Mouse (Mus musculus) cerebellum, postnatal 10 days (tissue): ENCODE results near the gene 1520401A03Rik.

Experiments used
- DNase-seq, 2 experiments: peaks; one replicate each; pipeline ENCODE4 v3.0.0; 2021; ENCODE audit warnings: mixed read lengths in 2 of 2

1520401A03Rik gene

DNA sequence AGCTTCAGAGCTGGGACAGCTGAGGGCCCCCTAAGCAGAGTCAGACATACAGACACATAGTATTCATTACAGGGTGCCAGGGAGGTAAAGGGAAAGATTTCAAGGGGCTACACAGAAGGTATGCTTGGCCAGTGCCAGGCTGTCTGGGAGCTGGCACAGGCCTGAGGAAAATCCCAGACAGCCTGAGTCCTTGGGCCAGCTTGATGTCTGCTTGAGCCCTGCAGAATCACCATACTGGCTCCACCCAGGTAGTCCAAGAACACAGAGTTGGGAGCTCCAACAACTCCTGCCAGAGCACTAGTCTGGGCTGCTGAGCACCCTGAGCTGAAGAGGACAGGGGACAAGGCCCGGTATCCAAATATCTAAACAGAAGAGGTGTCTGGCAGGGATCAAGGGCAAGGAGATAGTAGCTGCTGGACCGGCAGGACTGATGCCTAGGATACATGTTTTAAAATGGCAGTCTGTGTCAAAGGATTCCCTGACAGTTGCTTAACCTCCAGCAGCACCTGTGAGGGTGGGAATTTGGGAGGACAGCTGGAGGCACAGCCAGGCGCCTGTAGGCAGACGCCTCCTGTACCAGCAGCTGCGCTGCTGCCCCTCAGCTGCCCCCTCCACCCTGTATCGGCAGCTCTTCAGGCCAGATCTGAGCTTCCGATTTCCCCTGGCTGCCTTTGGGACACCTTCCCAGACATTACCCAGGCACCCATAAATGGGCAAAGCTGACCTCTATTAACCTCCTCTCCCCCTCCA lies at the start of gene 1520401A03Rik:
Gene 1520401A03Rik (minus strand): TSS at position 408 of the 750 bp plus-strand sequence.
- no peak for DNase-seq

DNA sequence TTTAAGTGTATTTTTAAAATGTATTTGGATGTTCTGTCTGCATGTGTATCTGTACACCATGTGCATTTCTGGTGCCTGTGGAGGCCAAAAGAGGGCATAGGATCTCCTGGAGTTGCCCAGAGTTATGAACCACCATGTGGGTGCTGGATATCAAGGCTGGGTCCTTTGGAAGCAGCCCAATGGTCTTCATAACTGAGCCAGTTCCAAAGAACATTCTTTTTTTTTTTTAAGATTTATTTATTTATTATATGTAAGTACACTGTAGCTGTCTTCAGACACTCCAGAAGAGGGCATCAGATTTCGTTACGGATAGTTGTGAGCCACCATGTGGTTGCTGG lies 49.6 kb upstream of the 1520401A03Rik start:
- DNase-seq: peak in 1 of 2 experiments; percentile 35

DNA sequence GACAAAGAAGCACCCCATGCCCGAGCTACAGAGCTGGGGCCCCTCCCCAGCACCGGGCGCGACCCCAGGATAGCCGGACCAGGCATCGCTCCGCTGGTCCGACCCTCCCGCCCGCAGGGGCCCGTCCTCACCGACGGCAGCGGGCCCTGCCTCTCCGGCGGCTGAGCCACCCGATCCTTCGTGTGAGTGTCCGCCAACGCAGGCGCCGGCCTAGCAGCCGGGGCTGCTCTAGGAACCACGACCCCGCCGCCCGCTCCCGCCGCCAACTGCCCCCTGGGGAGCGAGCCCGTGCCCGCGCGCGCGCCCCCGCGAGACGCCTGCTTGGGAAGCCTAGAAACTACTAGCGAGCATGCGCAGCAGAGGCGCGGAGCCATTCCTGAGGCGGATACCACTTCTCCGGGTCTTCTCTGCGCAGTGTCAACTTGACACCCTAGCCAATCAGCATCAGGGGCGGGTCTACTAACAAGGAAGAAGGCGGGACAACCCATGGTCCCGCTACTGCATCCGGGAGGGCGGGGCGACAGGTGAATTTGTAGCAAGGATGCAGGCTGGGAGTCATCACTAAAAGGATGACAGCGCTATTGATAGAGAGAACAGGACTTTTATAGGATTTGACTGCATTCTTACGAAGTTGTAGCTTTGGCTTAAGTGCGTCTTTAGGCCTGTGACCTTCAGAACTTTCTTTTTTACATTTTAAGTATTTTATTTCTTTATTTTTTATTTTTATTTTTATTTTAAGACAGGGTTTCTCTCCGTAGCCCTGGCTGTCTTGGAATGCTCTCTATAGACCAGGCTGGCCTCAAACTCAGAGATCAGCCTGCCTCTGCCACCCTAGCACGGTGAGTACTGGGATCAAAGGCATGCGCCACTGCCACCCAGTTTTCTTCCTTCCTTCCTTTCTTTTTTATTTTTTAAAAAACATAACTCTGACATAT lies 49.0 kb upstream of the 1520401A03Rik start, which contains the start of gene Flywch1:
Gene Flywch1 (minus strand): TSS at position 319 of the 935 bp plus-strand sequence.
- peak; percentile 100 for DNase-seq

DNA sequence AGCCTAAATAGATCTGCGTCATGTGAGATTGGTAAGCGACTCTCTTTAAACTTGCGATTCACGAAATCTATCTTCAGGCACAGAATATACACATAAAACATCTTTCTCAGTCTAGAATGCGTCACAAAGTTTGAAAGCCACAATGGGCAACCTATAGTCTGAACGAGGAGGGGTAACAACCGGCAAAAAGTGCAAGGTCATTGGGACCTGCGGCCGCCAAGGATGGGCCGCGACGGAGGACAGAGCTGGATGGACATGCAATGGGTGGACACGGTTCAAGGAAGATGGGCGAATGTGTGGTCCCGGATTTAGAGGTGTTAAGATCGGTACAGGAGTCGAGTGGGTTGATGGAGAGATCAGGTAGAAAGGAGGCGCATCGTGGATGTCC lies 48.3 kb upstream of the 1520401A03Rik start:
- no peak for DNase-seq

DNA sequence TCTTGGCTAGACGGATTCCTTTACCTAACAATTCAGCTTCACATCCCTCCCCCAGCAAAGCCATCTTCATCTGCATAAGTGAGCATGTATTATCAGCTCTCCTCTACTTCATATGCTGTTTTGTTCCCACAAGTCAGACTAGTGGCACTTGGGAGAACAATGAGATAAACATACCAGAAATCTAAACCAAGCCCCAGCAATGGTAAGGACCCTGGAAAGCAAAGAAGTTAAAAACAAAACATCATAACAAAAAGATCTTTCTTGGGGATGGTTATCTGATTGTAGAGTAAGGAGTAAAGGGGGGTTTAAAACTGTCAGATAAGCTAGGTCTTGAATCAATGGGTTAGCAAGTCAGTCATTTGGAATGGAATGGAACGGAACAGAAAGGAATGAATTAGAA lies 47.9 kb upstream of the 1520401A03Rik start:
- DNase-seq: no peak

DNA sequence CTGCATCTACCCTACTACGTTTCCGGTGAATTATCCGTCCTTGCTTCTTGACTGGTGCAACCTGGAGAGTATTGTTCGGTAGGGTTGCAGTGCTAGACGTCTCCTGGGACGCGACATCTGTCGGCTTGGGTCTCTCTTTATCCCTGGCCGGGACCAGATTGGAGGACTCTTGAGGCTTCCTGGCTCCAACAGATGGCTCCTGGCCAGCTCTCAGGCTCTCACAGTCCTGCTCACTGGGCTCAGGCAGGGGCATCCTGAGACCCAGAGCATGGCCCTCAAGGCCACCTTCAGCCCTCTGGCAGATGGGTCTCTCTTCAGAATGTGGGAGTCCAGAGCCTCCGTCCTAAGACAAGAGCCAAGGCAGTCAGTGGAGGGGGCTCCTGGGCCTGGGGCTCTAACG lies 40.4 kb upstream of the 1520401A03Rik start:
- DNase-seq: peak; percentile 75 to 80

DNA sequence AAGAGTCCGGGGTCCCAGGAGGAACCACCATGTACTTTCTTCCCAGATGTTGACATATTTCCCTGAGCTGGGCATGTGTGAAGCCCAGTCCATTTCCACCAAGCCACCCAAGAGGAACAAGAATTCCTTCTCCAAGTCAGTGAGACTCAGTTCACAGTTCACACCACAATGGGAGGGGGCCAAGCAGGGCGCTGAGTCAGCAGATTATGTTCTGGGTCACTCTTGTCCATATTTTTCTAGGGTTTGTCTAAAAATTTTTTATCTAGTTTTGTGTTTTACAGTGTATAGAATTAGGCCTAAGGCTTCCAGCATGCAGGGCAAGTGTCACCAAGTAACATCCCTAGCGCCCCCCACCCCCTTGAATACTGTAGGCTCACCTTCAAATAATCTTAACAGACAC lies 38.6 kb upstream of the 1520401A03Rik start:
- DNase-seq: no peak

DNA sequence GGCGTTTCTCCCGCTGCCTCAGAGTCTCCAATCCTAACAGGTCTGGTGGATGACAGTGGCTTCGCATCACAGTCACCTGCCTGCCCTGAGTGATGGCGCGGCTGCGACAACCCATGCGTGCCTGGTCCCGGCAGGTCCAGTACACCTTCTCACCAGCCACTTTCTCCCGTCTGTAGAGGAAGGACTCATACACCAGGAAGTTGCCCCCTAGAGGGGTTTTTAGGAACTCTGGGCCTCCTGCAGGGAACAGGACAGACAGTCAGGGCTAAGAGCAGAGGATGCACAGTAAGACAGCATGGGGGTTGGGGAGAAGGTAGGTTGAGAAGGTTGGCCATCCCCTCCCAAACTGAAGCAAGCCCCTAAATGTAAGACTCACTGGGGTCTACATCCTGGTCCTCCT lies 37.6 kb upstream of the 1520401A03Rik start:
- no peak for DNase-seq

DNA sequence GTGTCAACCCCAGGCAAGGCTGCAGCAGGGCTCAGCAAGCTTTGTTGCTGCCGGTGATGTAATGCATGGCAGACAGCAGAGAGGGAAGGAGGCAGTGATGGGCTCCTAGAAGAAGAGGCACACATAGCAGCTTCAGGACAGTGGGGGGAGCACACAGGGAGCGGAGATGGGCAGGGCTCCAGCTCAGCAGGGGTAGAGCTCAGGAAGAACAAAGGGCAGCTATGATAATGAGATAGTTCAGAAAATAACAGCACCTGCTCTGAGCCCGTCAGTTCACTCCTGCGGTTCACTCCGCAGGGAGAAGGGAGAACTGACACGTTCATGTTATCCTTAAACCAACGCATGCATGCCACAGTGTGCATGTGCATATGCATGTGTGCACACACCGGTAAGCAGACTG lies 36.2 kb upstream of the 1520401A03Rik start:
- DNase-seq: no peak

DNA sequence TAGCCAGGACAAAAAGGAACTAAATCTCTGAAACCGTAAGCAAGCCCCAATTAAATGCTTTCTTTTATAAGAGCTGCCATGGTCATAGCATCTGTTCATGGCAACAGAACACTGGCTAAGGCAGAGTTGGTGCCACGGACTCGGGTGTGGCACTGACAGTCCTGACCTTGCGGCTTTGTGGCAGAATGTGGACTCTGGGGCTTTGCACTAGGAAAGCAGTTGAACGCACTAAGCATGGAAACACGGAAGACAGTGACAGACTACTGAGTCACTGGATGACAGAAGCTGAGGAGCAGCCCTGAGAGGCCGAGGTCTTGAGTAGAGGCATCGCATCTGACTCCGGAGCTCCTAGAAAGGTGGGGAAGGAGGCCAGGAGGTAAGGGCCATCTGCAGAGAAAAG lies 35.0 kb upstream of the 1520401A03Rik start:
- no peak for DNase-seq

DNA sequence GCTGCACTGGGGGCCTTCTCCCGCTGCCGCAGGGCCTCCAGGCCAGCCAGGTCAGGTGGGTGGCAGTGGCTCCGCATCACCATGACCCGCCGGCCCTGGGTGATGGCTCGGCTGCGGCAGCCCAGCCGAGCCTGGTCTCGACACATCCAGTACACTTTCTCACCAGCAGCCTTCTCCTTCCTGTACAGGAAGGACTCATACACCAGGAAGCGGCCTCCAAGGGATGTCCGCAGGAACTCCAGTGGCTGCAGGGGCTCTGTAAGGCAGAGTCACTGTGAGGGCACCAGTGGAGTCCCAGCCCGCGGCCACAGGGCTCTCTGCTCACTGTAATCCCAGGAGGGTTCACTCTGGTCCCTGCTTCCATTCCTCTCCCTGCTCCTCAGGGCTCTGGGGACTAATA lies 33.1 kb upstream of the 1520401A03Rik start:
- no peak for DNase-seq

DNA sequence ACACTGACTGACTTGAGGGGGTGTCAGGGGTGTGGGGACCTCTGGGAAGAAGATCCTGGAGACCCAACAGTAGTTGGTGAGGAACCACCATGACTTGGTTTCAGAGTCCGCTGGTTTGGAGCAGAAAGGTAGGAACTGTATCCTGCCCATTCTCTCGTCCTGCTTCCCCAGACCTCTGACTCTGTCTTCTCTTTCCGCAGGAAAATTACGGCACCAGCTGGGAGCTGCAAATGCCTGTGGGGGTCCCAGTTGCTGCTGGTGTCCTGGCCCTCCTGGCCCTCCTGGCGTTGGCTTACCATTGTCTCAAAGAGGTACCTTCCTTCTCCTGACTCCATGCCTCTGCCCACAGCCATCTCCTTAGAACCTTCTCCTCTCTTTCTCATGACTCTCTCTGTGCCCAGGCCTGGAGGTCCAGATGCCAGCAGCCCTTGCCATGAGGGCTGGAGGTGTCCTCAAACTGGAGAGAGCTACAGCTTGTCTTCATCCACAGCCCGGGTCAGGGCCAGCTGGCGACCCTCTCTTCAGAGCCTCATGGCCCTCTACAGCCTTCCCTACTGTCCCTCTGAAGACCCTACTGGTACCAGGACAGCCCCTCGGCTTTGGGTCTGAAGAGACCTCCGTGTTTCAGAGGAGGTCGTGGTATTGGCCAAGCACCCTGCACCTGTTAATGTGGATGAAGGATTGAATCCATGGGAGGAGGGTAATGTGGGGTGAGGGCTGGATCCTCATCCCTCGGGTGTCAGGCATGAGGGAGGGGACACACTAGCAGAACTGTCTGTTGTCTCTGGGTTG lies 27.0 kb upstream of the 1520401A03Rik start:
- DNase-seq: no peak

DNA sequence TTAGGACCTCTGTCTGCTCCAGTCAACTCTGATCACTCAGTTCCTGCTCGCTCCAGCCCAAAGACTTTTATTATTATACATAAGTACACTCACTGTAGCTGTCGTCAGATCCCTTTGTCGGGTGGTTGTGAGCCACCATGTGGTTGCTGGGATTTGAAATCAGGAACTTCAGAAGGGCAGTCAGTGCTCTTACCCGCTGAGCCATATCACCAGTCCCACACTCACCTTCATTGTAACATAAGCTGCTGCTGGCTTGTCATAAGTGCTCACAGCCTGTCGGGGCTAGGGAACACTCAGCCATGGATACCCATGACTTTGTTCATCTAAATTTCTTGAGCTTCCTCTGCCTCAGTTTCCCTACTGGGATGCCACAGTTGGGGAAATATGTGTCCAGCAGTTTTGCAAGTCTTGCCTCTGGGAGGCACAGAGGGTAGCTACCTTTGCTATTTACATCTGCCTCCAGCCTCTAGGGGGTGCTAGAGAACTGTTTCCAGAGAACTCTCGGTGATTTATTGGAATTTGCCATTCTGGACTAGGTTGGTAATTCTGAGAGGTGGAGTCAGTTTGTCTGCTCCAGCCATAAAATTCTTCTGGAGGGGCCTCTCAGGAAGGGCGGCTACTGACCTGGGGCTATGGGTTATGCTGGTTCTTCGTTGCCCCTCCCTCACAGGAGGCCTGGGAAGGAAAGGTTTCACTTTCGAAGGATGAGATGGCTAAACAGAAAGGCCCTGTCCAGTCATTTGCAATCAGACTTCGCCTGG lies 26.2 kb upstream of the 1520401A03Rik start:
- DNase-seq: peak; percentile 85 to 92

DNA sequence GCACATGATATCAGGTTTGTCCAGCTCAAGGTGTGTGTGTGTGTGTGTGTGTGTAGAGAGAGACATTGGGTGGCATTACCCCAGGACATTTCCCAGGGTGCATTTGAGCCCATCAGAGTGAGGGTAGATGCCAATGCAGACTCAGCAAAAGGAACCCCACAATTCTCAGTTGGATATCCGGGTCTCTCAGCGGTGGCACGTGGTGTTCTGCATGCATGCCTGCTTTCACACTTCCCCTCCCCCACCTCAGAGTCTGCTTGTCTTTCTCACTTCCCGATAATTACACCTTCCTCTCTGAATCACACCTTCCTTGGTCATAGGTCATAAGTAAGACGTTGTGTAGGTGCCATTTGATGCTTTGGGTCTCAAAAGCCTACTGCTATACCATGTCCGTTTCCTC lies 25.4 kb upstream of the 1520401A03Rik start:
- DNase-seq: no peak

DNA sequence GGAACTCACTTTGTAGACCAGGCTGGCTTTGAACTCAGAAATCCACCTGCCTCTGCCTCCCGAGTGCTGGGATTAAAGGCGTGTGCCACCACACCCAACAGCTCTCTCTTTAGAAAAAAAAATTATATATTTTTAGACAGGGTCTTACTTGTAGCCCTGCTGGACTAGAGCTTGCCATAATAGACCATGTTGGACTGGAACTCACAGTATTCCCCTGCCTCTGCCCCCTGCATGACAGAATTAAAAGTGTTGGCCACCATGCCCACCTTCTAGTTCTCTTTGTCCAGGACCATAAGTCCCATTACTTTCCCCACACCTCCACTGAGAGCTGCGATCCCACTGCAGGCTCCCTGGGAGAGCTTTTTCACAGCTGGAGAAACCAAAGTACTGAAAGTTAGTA lies 24.9 kb upstream of the 1520401A03Rik start:
- no peak for DNase-seq

DNA sequence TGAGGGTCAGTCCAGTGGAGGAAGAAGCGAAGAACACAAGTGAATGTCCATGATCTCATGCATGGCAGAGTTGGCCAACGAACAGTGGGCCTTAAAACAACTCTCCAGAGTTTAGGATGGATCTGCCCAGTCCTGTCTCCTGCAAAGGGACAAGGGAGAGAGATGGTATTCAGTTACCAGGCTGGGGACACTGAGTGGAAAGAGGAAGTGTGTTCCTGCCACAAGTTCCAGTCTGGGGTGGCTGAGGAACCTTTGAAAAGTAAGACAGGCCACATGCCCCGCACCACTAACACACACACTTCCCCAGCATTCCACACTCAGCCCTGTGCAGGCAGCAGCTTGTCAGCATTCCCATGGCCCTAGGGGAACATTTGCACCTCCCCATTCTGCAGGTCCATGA lies 24.2 kb upstream of the 1520401A03Rik start:
- no peak for DNase-seq

DNA sequence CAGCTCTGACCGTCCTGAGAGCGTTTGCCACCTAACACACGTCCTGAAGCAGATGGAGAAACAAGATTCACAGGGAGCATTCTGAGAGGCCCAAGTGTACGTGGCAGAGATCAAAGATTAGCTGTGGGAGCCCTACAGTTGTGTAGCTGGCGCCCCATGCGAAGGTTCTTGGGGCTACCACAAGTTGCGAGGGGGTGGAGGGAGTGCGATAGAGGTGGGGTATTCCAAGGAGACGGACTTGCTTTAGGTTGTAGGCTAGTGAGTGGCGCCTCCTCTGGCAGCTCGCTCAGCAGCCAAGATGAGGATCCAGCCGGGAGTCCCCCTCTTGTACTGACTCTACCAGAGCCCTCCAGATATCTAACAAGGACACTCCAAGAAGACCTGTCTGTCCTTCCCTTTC lies 23.7 kb upstream of the 1520401A03Rik start:
- peak; percentile 40 to 50 for DNase-seq

DNA sequence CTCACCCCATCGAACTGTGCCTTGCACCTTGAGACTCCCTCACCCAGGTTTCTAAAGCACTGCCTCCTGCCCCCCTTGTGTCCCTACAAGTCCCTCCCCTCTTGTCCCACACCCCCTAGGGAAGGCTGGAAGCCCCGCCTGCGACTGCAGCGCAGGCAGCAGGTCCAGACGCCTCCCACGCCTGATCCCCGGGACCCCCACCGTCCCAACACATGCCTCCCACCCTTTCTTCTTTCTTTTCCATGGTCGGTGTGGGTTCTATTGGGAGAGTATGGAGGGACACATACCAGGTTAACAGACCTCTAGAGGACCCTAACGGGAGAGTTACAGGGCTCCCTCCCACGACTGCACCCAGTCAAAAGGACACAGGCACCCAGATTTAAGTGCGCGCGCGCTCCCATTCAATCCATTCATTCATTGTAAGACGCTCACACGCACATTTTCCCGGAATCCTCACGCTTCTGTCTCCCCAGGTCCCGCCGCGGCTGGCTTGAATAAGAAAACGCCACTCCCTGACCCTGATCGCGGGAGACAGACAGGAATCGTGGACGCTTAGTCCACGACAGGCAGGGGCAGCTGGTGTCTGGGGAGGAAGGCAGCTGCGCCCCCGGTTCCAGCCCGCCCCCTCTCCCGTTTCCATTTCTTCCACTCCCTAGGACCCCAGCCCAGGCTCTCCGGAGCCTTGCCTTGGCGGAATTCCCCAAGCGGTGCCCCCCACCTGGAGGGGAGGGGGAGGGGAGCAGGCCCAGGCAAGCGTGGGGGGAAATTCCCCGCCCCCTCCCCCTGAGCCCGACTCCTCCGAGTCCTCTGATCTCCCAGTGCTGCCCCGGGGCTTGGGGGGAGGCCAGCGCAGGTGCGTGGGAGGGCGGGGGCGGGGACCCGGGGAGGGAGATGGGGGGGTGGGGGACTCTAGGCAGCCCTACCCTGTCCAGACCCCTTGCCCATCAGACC lies 23.0 kb upstream of the 1520401A03Rik start, which contains the start of gene Kremen2:
Gene Kremen2 (minus strand): TSS at position 533 of the 951 bp plus-strand sequence.
- peak in 1 of 2 experiments; percentile 43 for DNase-seq

DNA sequence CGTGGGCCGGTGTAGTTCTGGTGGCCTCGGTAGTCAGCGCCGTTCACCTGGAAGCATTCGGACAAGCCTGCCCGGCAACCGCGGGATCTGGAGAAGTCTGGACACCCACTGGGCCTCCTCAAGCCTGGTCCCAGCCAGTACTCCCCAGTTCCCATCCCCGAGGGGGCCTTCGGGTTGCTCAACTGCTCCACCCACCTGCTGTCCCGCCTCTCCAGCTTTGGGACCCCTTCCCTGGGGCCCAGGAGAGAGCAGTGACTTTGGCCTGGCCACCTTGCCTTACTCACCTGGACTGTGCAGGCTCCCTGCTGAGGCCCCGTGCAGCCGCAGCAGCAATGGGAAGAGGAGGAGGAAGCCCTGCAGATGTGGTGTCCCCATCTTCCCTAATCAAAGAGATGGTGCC lies 22.1 kb upstream of the 1520401A03Rik start:
- DNase-seq: no peak

DNA sequence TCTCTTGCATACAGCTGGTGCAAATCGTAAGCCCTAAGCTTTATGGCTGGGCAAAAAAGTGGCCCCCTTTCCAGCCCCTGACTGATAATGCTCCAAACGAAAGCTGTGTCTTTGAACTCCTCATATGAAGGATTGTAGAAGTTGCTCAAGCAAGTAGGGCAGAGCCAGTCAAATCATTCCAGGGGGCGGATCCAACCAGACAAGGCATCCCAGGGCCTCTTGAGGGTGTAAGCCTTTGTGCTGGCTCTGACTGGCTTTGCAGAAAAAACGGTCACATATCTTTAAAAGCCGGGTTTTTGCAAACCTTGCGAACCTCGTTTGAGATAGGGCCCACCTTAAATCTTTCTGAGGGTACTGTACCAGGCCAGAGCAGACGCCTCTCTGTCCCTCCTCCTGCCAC lies 21.5 kb upstream of the 1520401A03Rik start:
- no peak for DNase-seq

DNA sequence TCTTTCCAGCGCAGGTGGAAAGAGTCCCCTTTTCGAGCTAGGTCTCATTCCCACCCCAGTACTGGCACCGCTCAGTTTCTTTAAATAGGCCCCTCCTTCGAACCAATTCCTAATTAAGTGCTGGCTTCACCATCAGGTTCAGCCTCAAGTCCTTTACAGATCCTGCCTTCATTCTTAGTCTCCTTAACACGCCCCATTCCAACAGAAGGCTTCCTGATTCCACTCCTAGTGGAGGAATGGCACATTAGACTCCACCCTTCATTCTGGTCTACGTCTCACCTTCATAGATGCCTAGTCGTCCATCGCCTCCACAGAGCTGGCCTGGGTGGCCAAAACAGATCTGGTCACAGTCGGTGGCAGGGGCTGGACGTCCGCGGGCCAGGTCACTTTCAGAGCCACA lies 20.4 kb upstream of the 1520401A03Rik start:
- DNase-seq: no peak
